Mouse (Mus musculus) large intestine, adult 2 months (tissue): ENCODE measurements at regions not wholly inside any gene's neighbourhood (a gene's known extent, or its start where the extent isn't known, plus 50 kb on each side); places are given as distances from the start of the nearest gene placed in this dataset.

Experiments
- DNase-seq: peaks from one replicate; pipeline ENCODE4 v3.0.0-alpha.2; 2012; ENCODE audit warnings: low read depth, low spot score
- WGBS: fragments of 180-500 bp; shearing (Covaris S2); methylation state at CpG from one replicate; pipeline ENCODE4 v1.1.7; 2018; 5-methylcytosine and 5-hydroxymethylcytosine counted together

DNA sequence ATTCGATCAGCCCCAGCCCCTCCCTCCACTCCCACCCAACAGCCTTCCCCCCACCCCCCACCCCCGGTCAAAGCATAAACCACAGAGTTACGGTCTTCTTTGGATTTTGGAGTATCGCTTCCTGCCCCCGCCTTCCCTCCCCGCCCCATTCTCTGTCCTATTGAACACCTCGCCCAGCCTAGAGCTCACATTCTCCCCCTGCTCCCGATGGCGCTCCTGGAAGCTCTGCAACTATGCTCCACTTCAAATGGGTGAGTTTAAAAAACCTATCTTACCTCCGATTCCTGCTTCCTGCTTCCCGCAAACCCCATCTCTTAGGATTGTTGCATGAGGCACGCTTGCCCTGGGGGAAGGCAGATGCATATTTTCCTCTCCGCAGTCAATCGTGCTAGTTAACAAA is 419.7 kb upstream of the Ubash3b start:
- WGBS, result 3% methylated on average over 14 of the region's 14 CpGs
- DNase-seq, result no peak

DNA sequence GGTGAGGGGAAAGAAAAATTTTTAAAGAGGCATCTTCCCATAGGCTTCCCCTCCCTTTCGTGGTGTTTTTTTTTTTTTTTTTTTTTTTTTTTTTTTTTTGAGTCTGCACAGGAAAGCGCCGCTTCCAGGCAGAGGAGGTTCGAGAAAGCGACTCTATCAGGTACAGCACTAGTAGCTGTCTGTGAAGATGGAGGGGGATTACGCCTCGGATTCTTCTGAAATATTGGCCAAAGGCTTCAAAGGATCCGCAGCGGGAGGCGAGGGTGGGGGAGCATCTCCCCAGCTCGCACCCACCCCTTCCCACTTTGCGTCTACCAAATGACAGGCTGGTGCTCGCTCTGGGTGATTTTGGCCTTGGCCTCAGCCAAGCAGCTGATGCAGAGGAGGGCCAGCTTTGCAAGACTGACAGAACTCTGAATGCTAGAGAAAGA is 419.1 kb upstream of the Ubash3b start:
- 5% methylated on average over 13 of the region's 13 CpGs for WGBS
- no peak for DNase-seq

DNA sequence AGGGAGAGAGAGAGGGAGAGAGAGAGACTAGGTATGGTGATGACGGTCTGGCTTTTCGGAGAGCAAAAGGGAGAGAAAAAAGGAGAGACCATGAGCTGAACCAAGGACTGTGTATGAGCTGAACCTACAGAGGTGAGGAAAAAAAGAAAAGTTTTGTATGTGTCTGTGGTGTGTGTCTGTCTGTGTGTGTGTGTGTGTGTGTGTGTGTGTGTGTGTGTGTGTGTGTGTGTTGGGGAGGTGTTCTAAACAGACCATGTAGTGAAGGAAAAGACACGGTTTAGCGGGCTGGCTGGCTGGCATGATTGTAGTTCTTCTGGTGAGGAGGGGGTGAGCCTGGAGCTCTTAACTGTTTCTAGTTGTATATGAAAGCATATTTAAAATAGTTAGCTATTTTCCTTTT is 418.6 kb upstream of the Ubash3b start:
- 20% methylated on average over 4 of the region's 4 CpGs for WGBS
- no peak for DNase-seq

DNA sequence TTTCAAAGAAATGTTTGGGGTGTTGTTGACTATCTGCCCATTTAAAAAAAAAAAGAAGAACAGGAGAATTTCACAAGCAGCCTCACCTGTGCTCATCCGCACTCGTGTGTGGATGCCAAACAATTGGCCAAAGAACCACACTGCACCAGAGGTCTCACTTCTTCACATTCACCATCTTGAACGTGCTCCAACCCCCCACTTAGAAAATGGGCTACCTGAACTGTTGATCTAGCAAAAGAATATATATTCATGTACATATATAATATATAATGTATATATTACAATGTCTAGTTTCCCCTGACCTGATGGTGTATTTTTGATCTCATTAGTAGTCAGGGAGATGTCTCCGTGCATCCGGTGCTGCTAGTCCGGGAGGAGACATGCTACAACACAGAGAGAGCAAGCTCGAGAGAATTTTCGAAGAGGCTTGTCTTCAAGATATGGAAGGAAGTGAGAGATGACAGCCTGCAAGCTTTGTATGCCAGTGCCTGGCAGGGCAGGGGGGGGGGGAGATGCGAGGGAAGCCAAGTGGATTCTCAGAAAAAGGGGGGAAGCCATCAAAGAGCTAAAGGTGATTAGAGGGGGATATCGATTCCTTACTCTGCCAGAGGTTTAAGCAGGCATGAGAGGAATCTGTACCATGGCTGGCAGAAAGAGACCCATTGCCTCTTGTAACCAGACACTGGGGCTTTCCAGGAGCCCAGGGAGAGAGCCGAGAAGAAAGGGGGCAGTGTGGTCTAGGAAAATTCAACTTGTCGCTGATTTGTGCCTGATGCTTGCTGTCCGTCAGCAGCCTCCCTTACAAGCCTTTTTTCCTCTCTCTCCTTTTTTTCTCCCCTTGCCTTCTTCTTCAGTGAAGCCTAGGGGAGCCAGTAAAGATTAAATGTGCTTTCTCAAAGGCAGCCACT is 417.9 kb upstream of the Ubash3b start:
- no peak for DNase-seq
- WGBS, result 39% methylated on average over 13 of the region's 13 CpGs

DNA sequence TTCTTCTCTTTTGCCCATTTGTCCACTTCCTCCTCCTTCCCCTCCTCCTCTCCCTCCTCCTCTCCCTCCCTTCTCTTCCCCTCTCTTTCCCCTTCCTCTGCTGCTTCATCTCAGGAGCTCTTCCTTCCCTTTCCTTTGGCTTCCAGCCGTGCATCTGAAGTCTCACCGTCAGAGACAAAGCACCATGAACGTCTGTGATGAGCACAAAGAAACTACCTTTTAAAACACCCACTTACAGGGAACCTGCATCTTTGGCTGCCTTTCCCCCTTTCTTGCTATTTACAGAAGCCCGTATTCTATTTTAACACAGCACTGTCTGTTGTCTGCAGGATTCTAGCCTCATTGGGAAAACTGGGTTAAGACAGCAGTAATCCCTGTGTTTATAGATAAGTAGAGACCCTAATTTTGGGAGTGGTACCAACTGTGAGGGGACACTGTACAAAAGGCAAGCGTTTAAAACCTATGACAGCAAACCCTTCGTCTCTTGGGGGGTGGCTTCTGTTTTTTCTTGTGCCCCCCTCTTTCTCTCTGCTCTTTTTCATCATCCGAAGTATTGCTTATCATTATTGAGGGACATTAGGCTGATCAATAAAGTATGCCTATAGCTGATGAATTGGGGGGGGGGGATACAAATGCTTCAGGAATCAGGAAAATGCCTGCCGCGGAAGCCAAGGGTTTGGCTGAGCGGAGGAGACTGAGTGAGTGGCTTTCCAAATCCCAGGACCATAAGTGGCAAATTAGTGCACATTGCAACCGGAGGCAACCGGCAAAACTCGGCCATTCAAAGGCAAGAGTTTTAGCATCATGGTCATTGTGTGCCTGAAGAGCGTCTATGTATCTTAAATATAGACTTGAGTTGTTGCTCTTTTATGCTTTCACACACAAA is 417.0 kb upstream of the Ubash3b start:
- 71% methylated on average over 14 of the region's 14 CpGs for WGBS

DNA sequence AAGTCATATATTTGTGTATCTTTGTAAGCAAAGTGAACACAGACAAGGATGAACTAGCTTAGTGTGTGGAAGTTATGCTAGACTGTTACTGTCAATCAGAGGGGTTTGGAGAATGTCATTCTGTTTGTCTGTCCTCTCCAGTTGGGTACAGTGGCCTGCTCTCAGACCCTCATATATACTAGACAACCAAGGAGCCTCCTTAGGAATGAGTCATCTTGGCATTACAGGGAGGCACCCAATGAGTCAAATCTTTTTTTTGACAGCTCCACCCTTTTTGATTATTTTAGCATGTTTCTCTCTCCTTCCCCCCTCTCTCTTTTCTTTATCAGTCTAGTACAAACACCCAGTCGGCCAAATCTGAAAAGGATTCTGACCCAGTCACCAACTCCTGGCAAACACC is 416.3 kb upstream of the Ubash3b start:
- WGBS, result 17% methylated on average over 1 of the region's 1 CpGs
- no peak for DNase-seq

More for the DNA sequence above, 417.0 kb upstream of the Ubash3b start:
- DNase-seq, result no peak

DNA sequence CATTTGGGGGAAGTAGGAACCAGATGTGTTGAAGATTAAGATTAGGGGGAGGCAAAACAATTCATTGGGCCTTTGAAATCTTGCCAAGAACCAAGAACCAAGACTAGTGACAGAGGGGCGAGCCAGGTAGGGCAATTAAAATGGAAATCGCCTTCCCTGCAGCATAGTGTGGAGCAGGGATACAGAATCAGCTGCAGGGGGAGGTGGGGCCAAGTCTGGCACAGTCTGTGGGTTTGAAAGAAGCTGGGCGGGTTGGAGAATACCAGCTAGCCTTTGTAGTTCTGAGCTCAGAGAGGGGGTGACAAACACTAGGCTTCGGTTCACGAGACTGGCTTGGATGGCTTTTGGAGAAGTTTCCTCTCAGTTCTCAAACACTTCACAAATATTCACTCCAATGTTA is 414.3 kb upstream of the Ubash3b start:
- WGBS, result 39% methylated on average over 5 of the region's 5 CpGs
- DNase-seq, result no peak

DNA sequence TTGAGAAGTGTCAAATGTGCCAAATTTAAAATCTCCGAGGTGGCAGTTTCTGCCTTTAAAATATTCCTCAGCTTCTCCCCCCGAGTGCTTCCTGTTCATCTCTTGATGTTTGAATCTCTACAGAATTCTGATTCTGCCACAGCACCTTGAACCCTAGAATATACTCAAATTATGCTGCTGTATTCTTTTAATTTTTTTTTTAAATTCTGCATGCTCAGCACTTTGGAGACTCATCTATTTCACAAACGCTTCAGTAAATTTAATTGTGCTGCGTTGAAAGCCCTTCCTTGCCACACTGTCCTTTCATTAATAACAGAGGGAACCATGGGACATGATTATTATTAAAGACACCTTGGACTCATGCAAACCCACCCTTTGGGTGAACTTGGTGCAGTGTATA is 408.8 kb upstream of the Ubash3b start:
- WGBS, result 83% methylated on average over 4 of the region's 4 CpGs
- DNase-seq, result no peak

DNA sequence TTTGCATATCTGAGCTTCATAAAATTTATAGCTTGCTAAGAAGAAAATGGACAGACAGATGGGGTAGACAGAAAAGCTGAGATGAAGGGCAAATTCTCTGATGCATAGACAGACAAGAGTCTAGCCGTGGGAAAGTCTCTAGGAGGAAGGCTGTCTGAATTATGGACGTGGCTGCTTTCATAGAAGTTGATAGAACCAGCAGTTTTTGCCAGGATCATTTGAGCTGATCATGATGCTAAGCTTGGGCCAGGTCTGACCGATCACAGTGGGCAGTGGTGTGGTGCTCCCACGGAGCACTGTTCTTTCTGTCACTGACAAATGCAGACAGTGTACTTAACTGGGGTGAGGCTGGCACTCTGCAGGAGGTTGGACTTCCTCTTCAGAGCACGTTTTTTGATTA is 405.0 kb upstream of the Ubash3b start:
- WGBS, result 62% methylated on average over 5 of the region's 5 CpGs
- no peak for DNase-seq

DNA sequence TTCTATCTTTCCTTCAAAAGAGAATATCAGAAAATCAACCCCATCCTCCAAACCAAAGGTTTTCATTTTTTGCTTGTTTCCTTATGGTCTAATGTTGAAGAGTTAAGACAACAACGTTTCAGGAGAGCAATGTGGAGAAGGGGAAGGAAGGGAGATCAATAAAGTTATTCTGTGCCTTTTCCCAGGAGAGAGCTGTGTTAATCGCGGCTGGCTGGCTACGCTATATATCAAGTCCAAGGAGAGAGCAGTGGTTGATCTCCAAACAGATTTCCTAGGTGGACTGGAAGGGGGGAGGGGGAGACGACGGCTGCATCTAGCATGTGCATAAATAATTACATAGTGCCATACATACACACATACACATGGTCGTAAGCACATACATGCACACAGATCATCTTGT is 404.3 kb upstream of the Ubash3b start:
- DNase-seq, result no peak
- WGBS, result 79% methylated on average over 7 of the region's 7 CpGs

DNA sequence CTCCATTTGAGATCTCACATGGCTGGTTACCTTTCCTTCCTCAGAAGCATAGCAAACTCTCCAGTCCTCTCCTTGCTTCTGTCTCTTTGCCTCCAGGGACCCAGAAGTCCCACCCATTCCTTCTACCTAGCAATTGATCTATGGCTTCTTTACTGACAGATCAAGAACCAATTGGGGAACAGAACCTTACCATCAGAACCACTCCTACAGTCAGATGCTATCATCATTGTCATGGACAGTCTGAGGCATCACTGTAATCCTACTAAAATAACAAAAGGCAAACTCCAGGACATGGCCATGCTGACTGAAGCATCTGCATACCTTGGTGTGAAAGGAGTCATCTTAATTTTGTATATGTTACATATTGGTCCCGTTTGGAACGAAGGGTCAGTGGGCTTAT is 401.9 kb upstream of the Ubash3b start:
- 89% methylated on average over 2 of the region's 2 CpGs for WGBS
- DNase-seq, result no peak

DNA sequence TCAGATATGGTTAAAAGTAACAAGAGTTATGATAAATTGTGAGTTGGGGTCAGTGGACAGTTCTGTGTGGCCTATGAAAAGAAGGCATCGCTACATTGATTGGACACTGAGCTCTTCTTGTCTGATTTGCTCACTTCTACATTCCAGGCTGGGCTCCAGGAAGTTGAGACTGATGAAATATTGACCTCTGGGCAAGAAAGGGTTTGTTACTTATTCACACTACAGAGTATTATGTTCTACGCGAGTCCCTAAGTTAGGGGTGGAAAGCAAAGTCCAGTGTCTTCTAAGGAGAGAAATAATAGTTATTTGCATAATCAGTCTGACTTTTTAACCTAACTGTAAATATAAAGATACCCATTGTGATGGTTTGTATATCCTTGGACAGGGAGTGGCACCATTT is 397.0 kb upstream of the Ubash3b start:
- WGBS, result 78% methylated on average over 3 of the region's 3 CpGs

DNA sequence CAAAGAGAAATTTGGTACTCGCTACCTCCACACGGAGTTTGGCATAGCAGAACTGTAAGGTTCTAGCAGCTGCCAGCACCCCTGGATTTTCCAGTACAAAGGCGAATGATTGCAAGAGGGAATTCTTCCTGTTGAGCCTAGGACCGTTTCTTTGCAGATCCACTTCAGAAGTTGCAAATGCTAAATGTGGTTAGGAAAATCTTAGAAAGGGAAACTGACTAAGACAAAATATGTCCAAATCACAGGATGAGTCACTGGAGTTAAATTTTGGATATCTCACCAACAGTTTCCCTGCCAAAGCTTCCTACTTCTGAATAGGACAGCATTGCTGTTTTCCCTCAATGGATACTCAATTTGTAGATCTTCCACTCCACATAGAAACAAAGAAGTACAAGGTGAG is 395.4 kb upstream of the Ubash3b start:
- no peak for DNase-seq
- WGBS, result 77% methylated on average over 4 of the region's 4 CpGs

More for the DNA sequence above, 397.0 kb upstream of the Ubash3b start:
- DNase-seq, result no peak

DNA sequence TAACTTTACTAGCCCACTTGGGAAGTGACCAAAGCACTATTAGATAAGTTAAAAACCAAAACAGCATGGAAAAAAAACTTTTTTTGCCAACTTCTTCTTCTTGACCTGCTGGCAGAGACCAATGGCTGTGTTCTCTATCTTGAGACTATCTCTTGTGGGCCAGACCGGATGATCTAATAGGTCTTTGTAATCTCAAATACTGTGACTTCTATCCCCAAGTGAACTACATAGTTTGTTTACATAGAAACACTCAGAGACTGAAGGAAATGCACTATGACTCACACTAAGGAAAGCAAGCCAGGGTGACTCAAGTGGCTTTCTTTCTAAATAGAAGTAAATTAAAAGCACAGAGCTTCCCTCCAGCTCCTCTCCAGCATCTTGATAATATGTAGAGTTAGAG is 384.3 kb upstream of the Ubash3b start:
- DNase-seq, result no peak
- 37% methylated on average over 1 of the region's 1 CpGs for WGBS

DNA sequence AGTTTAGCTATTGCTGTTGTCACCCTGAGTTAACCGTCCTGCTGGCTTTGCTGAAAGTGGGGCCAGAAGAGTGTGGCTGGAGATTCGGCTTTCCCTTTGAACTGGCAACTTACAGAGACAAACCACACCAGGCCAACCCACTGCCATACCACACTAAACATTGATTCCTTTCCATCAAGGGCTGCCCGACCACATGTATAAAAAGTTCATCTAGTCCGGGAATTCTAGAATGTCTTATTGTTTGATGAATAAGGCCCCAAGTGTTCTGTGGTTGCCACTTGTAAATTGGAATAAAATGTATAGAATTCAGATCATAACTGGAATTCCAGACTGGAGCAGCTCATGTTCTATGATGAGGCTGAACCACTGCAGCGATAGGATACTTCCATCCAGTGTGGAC is 381.0 kb upstream of the Ubash3b start:
- no peak for DNase-seq
- WGBS, result 87% methylated on average over 5 of the region's 5 CpGs

DNA sequence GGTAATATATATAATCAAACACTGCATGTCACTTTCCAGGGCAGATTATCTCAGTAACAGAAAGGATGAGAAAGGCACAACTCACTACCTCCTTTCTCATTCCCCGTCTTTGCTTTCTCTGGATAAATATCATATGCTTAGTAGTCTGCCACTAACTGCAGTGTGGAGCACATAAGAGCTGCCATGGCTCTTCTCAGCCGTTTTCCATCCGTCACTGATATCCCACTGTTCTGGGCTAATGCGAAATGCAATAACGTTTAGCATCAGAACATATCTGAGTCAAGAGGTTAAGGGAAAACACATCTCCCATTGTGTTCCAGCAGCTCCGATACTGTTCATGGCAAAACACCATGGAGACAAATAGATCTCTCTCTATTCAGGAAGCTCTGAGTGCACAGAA is 379.8 kb upstream of the Ubash3b start:
- no peak for DNase-seq
- 89% methylated on average over 6 of the region's 6 CpGs for WGBS

DNA sequence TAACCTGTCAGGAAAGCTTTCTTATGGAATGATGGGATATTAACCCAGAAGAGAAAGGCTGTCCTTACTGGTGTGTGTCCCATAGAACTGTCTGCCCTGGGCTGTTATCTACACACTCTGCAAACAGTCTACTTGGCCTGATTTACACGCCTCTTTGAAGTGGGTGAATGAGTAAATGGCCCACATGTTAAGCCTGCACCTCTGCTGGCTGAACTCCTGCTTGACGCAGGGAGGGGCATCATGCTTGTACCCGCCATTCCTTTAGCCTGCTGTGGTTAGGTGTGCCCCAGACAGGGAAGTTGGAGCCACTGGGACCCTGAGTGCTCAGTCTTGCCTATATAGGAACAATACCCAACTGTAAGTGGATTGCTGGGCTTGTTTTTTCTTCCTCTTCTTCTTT is 371.3 kb upstream of the Ubash3b start:
- no peak for DNase-seq
- WGBS, result 38% methylated on average over 3 of the region's 3 CpGs

DNA sequence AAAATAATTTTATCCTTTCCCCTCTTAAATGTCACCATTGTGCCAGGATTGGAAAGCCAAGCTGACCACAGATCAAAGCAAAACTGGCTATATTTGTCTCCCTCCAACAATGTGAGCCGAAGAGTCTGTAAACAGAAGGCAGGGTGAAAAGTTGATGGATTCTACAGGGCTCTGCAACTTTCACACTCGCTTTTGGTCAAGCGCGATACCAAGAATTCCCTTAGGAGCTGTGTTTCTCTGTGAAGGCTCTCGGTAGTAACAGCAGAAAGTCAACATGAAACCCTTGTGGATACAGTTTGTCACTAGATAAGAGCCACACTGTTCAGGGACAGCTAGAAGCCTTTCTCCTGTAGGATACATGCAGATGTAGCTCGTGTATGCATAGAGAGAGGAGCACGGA is 370.8 kb upstream of the Ubash3b start:
- no peak for DNase-seq
- WGBS, result 43% methylated on average over 7 of the region's 7 CpGs

DNA sequence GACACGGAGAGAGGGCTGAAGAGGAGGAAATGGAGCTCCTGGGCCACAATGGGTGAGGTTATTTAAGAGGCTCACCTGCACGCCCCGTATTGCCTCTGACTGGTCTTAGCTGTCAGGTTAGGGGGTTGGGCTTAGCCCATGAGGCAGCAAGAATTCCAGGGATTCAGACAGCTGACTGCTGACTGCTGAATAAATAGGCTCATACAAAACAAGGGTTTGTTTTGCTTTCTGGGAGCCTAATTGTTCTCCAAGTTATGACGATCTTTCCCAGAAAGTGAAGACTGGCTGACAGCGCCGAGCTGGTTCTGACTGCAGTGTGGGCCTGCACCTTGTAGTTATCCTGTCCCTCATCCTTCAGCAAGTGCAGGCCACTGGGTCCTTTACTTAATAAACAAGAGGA is 370.1 kb upstream of the Ubash3b start:
- no peak for DNase-seq
- WGBS, result 69% methylated on average over 6 of the region's 6 CpGs

DNA sequence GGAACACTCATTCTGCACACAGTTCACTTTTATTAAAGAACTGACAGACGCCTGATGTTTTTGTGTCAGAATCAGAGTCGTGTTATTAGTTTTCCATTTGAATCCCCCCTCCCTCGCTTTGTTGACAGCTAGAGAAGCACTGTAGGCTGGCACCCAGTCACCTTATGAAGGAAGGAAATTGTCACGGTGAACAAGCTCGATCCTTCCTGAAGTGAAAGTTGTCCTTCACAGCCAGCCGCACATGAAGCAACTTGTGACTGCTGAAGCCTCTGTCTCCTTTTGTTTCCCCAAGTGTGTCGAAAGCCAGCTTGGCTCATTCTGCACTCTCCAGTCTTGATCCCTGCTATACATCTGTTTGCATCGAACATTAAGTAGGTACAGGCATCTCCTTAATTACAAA is 364.6 kb upstream of the Ubash3b start:
- no peak for DNase-seq
- WGBS, result 61% methylated on average over 8 of the region's 8 CpGs

DNA sequence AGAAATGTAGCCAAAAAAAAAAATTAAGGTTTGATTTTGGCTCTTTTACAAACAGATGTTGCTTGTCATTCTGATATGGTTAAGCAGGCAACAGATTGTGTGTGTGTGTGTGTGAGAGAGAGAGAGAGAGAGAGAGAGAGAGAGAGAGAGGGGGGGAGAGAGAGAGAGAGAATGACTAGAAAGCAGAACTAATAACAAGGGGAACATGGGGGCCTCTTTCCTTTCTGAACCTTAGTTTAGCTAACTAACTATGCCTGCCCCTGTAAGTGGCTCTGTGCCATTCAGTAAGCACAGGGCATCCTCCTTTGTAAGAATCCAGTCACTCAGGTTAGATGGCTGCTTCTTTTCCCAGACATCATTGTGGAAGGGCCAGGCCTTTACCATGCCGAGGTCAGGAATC is 364.0 kb upstream of the Ubash3b start:
- DNase-seq, result no peak
- 45% methylated on average over 1 of the region's 1 CpGs for WGBS
